Mouse (Mus musculus) B cell, adult 2 months (primary cell): Measurements from ENCODE around the gene Lpar3.

ENCODE experiments used
- DNase-seq, 2 experiments: peaks; one replicate each; pipeline ENCODE4 v3.0.0; 2022

Gene Lpar3

GRCm38 (mm10) chr3:146316293-146316692 lies 95.5 kb downstream of the Lpar3 start:
- DNase-seq: no peak

- no peak for DNase-seq
Measured at GRCm38 (mm10) chr3:146317366-146317765, 96.6 kb downstream of the Lpar3 start.

GRCm38 (mm10) chr3:146317911-146318310 lies 97.1 kb downstream of the Lpar3 start:
- no peak for DNase-seq

DNA sequence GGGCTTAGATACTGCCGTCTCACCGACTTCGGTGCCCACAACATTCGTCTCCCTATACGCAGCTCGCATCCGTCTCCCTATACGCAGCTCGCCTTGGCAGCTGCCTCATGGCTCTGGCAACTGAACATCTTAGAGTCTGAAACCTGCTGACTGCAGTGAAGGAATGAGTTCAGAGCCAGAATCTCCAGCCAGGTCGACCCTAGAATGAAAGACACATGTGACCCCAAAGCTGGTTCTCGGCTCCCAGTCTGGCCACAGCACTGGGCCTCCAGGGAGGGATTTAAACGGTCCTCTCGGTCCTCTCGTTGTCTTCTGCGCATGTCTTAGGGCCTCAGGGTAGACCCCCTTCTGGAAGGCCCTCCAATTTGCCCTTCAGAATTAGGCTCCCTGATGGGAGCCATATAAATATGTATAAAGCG lies 97.8 kb downstream of the Lpar3 start:
- DNase-seq: no peak

GRCm38 (mm10) chr3:146318987-146319386 lies 98.2 kb downstream of the Lpar3 start:
- DNase-seq: no peak

GRCm38 (mm10) chr3:146319503-146319902 lies 98.7 kb downstream of the Lpar3 start:
- DNase-seq: no peak

- no peak for DNase-seq
Measured at GRCm38 (mm10) chr3:146324949-146325348, 104.2 kb downstream of the Lpar3 start.

GRCm38 (mm10) chr3:146326743-146327536 lies 106.2 kb downstream of the Lpar3 start:
- no peak for DNase-seq

- peak; percentile 59 to 61 for DNase-seq
Measured at GRCm38 (mm10) chr3:146327537-146328255, 106.9 kb downstream of the Lpar3 start.

- peak; percentile 54 to 56 for DNase-seq
Measured at GRCm38 (mm10) chr3:146328749-146329148, 108.0 kb downstream of the Lpar3 start.

DNA sequence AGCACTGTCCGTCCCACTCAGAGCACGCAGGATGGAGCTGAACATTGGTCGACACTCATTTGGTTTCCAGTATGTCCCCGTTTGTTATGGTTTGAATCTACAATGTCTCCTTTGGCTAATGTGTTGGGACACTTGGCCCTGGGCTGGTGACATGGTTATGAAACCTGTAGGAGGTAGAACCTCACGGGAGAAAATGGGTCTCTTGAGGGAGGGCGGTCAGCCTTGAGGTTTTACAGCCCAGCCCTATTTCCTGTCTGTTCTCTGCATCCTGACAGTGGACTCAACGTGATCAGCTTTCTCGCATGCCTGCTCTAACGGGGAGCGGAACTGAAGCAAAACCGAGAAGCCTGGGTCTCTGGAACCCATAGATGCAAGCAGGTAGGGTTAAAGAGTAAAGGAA lies 111.1 kb downstream of the Lpar3 start:
- DNase-seq: no peak

DNA sequence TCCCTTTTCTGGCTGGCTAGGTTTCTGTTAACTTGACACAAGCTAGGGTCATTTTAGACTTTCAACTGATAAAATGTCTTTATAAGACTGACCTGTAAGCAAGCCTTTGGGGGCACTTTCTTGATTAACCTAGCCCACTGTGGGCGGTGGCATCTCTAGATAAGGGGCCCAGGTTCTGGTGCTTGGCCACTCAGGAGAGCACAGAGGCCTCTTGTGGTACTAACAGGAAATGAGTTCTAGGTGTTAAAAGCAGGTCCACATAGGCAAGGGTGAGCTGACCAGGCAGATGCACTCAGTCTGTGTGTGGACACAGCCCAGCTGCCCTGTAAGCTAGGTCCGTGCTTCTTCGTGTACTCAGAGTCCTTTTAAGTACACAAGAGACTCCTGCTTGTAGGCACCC lies 112.5 kb downstream of the Lpar3 start:
- no peak for DNase-seq

DNA sequence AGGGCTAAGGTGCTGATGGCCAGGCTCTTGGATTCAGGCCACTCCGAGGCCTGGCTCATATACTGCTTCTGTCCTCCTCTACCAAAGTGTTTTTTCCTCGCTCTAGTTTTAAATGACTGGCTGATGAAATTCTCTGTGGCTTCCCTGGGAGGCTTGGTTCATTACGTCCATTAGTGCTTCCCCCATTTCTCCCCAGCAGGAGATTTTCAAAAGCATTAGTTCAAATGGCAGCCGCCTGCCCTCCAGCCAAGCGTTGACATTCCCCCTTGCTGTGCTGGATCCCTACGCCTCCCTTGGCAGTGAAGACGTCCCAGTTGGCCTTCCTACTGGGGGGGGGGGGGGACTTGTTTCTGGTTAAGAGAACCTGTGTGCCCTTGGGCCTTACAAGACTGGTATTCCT lies 113.3 kb downstream of the Lpar3 start:
- no peak for DNase-seq
